Mouse (Mus musculus) testis, adult 2 months (tissue): ENCODE measurements around the gene Sema5a. TPM values are rescaled to one million over a fixed set of nuclear protein-coding genes. Genes with fewer than 3 reads are reported as not detected.

ENCODE experiments used
- H3K27ac ChIP-seq: fragments of 200-500 bp; 2 replicates; pipeline ENCODE4 v1.5.1; 2012; ENCODE audit warnings: low read depth, low read length; ENCODE audit not compliant: control insufficient read depth, insufficient read depth
- H3K27me3 ChIP-seq: fragments of 200-500 bp; 2 replicates; pipeline ENCODE4 v1.6.1; 2012; ENCODE audit warnings: mild to moderate bottlenecking, low read length, moderate library complexity; ENCODE audit not compliant: control insufficient read depth, insufficient read depth
- H3K36me3 ChIP-seq: fragments of 200-500 bp; 2 replicates; pipeline ENCODE4 v1.6.1; 2012; ENCODE audit warnings: mild to moderate bottlenecking, low read length; ENCODE audit not compliant: control insufficient read depth, insufficient read depth
- H3K4me1 ChIP-seq: fragments of 200-500 bp; 2 replicates; pipeline ENCODE4 v1.6.1; 2012; ENCODE audit warnings: low read length; ENCODE audit not compliant: control insufficient read depth, insufficient read depth
- H3K4me3 ChIP-seq: fragments of 200-500 bp; 2 replicates; pipeline ENCODE4 v1.5.1; 2012; ENCODE audit warnings: low read depth, mild to moderate bottlenecking, low read length, moderate library complexity, mixed read lengths; ENCODE audit not compliant: control insufficient read depth
- CTCF ChIP-seq: fragments of 200-500 bp; IDR thresholded peaks from 2 replicates; pipeline ENCODE4 v1.5.1; 2012; ENCODE audit warnings: low read depth, mild to moderate bottlenecking, inconsistent platforms, low read length, moderate library complexity; ENCODE audit not compliant: control insufficient read depth, insufficient read depth, insufficient replicate concordance
- POLR2A ChIP-seq: fragments of 200-500 bp; IDR thresholded peaks from 2 replicates; pipeline ENCODE4 v1.6.1; 2012; ENCODE audit warnings: low read depth, mild to moderate bottlenecking, inconsistent platforms, low read length, moderate library complexity; ENCODE audit not compliant: control insufficient read depth
- polyA plus RNA-seq: library from polyadenylated mRNA; depleted of rRNA; stranded (reverse); fragments of >200 nt; gene quantifications from 2 replicates; pipeline ENCODE4 v1.2.3, GENCODE M21; 2012

Gene Sema5a
- polyA plus RNA-seq, 1 experiment: 4.5 TPM

DNA sequence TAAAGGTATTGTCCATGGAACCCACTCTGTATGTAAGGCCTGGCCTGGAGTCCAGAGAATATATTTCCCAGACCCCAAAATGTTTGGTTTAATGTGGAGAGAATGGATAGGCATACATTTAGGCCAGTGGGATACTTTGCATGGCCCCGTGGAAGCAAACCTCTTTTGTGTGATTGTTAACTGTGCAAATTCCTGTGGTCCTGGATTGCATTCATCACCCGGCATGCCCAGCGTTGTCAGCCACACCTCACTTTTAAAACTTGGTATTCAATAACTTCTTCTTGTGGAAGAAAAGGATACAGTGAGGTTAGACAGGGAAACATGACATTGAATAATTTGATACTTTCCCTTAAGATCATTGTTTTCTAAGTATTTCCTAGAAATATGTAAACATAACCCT lies 46.4 kb downstream of the Sema5a start:
- H3K36me3 ChIP-seq: no peaks in the 10 kb centered on the region
- TF ChIP-seq CTCF (no peak), POLR2A (no peak)
- no peak overlapping the region for H3K4me3 ChIP-seq
- H3K27ac ChIP-seq: no peak overlapping the region
- no peaks in the 10 kb centered on the region for H3K4me1 ChIP-seq
- no peaks in the 10 kb centered on the region for H3K27me3 ChIP-seq

DNA sequence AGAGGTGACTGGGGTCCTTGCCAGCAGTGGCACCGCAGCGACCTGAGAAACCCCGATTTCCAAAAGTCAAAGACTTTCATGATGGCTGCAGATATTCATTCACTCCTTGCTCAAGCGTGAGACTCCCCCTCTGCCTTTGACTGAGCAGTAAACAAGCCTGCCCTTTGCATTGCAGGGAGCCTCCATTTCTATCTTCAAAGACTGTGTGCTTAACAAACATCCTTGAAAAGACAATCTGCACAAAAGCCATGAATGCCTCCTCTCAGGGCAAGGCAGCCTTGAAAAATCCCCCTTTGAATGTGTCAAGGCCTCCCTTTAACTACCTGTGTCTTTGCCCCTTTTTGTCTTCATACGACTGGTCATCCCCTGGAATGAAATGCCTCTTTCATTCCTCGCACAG lies 51.9 kb downstream of the Sema5a start:
- H3K36me3 ChIP-seq: no peaks in the 10 kb centered on the region

DNA sequence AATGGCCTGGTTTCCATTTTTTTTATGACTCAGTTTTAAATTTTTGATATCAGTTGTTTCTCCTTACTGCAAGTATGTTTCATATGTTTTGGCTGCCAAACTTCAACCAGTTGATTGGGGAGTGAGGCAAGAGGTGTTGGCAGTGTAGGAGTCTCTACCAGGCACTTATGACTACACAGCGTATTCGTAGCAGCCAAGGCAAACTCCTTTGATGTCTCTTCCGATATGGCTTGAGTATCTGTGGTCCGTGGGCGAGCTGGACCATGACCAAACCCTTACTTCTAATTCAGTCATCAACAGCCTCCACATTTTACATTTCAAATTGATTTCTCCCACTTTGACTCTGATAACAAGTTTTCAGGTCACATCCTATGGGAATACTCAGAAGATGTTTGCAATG lies 52.7 kb downstream of the Sema5a start:
- H3K4me1 ChIP-seq: no peaks in the 10 kb centered on the region
- no peak for TF ChIP-seq CTCF
- TF ChIP-seq POLR2A: no peak
- H3K27me3 ChIP-seq: no peaks in the 10 kb centered on the region
- H3K4me3 ChIP-seq: no peak overlapping the region
- no peaks in the 10 kb centered on the region for H3K36me3 ChIP-seq
- H3K27ac ChIP-seq: no peak overlapping the region

More for the DNA sequence above, 51.9 kb downstream of the Sema5a start:
- H3K4me3 ChIP-seq: no peak overlapping the region
- H3K27ac ChIP-seq: no peak overlapping the region
- H3K27me3 ChIP-seq: no peaks in the 10 kb centered on the region
- H3K4me1 ChIP-seq: no peaks in the 10 kb centered on the region
- no peak for TF ChIP-seq POLR2A
- TF ChIP-seq CTCF: no peak

DNA sequence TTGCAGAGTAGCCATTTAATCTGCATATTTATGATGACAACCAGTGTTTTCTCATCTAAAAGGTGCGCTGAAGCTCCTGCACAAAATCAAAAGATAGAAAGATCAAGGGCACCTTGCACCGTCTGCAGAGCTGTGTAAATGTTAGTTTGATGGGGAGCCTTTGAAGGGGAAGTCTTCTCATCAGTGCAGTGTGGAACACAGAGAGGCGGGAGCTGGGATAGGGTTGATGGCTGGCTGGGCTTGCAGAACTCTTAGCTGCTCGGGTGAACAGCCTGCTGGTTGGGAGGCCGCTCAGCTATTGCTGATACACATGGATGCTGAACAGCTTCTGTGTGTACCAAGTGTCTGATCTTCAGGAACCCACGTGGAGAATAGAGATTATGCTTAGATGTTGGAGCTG lies 53.9 kb downstream of the Sema5a start:
- TF ChIP-seq POLR2A (no peak), CTCF (no peak)
- Histone ChIP-seq H3K27ac (no peak overlapping the region), H3K4me1 (no peaks in the 10 kb centered on the region), H3K27me3 (no peaks in the 10 kb centered on the region), H3K36me3 (no peaks in the 10 kb centered on the region), H3K4me3 (no peak overlapping the region)

DNA sequence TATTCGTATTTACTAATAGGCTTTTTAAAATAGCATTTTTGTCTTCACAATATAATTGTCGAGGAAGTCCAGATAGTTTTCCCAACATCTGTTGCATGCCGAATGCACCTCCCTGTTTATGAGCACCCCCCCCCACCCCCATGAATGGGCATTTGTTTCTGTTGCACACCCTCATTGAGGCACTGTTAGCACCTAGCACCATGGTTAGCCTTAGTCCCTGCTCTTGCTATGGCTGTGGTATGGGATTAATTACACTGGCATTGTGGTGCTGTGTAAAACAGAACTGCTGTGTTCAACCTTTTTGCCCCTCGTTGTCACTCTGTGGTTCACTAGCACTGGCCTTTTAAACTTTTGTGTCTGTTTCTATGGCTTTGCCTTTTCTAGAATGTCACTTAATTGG lies 56.4 kb downstream of the Sema5a start:
- Histone ChIP-seq H3K36me3 (no peaks in the 10 kb centered on the region), H3K27ac (no peak overlapping the region), H3K4me1 (no peaks in the 10 kb centered on the region), H3K4me3 (no peak overlapping the region), H3K27me3 (no peaks in the 10 kb centered on the region)
- TF ChIP-seq CTCF (no peak), POLR2A (no peak)

DNA sequence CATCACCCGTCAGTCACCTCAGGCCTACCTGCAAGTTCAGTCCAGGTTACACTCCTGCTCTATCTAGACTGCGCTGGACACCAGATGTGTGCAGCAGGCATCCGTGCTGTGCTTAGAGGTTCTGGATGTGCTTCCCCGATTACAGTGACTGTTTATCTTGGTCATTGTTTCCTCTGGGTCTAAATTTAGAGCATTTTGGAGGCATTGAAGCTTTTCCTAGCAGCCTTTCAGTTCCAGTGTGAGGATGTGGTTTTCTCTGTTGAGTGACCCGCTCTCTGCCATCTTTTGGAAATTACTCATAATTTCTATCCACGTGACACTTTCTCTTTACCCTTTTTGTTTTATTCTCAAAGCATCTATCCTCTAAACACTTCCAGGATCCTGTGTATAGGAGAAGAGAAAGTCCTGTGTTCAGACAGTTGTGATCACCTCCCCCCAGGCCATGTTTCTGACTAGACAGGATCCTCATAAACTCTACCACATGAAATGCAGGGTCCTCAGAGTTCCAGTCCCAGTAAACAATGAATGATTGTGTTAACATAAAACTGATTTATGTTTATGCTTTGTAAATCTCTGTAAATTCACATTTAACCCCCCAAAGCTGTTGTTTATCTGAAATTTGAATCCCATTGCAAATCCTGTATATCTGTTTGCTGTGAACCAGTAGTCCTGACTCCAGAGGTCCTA lies 62.1 kb downstream of the Sema5a start:
- no peaks in the 10 kb centered on the region for H3K4me1 ChIP-seq
- H3K36me3 ChIP-seq: no peaks in the 10 kb centered on the region
- no peak for TF ChIP-seq CTCF
- no peak for TF ChIP-seq POLR2A
- H3K27ac ChIP-seq: no peak overlapping the region
- H3K4me3 ChIP-seq: no peak overlapping the region
- H3K27me3 ChIP-seq: no peaks in the 10 kb centered on the region

DNA sequence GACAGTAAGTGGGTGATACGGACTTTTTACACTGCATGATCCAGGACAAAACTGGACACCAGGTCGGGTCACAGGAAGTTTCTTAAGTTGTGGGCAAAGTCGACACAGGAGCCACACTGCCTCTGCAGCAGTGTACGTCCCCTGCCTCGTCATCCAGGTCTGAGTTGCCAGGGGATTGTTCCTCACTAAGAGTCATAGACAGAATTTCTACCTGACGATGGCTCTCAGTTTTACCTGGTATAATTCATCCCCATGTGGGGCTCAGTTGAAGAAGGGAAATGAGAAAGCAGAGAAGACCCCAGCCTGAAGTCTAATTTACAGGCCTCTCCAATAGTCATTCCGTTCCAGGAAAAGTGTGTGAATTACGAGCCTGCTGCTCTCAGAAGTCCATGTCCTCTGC lies 66.2 kb downstream of the Sema5a start:
- no peaks in the 10 kb centered on the region for H3K4me1 ChIP-seq
- no peak overlapping the region for H3K4me3 ChIP-seq
- H3K27ac ChIP-seq: no peak overlapping the region
- H3K27me3 ChIP-seq: no peaks in the 10 kb centered on the region
- no peaks in the 10 kb centered on the region for H3K36me3 ChIP-seq
- TF ChIP-seq CTCF: no peak
- TF ChIP-seq POLR2A: no peak

DNA sequence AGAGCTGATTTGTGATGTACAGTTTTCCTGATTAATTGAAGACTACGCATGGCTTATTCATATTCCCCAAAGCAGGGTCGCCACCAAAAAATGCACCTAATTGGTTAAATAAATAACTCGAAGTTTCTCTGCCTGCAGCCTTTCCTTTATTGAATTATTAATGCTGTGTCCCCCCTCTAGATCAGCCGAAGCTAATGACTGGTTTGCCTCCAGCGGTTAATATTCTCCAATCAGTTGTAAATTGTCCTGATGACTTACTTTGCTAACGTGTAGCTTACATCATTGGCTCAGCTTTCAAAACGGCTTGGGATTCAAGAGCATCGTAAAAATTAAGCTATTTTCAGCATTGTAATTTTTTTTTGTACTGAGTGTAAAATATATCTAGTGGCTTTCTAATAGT lies 66.7 kb downstream of the Sema5a start:
- H3K27me3 ChIP-seq: no peaks in the 10 kb centered on the region
- TF ChIP-seq CTCF (no peak), POLR2A (no peak)
- H3K4me1 ChIP-seq: no peaks in the 10 kb centered on the region
- H3K36me3 ChIP-seq: no peaks in the 10 kb centered on the region
- H3K4me3 ChIP-seq: no peak overlapping the region
- H3K27ac ChIP-seq: no peak overlapping the region
